Mouse (Mus musculus): ENCODE results near the gene Dcun1d1.

GRCm38 (mm10) chr3:35897900-35898299 lies 39.3 kb downstream of the Dcun1d1 start:
- TF ChIP-seq NANOG (IDR thresholded peaks at IDR 0.05; ENCODE audit: borderline replicate concordance, low read length) (no peak), CTCF (conservative IDR thresholded peaks at IDR 0.05; ENCODE audit: low read length) (no peak)
